Mouse (Mus musculus): ENCODE measurements around the gene Rbm19. TPM values are rescaled to one million over a fixed set of nuclear protein-coding genes. Genes with fewer than 3 reads are reported as not detected.
A peak's percentile ranks its signal among the peaks of the same experiment; 100 is the strongest.

Gene Rbm19
- polyA plus RNA-seq, 1 experiment from 2014 or later: 16.4 TPM

- Histone ChIP-seq H3K4me1 (replicated peaks; ENCODE audit: control insufficient read depth, insufficient read depth, low read length) (peaks cover 25% of the 10 kb centered on the region), H3K4me3 (replicated peaks; ENCODE audit: low read length) (no peak overlapping the region), H3K4me2 (ENCODE audit: low read length) (no peak overlapping the region), H3K27me3 (replicated peaks; ENCODE audit: control insufficient read depth, insufficient read depth, low read length) (no peaks in the 10 kb centered on the region), H3K9ac (replicated peaks; ENCODE audit: low read depth, low read length) (no peak overlapping the region), H3K27ac (ENCODE audit: low read length) (no peak overlapping the region), H3K36me3 (ENCODE audit: control insufficient read depth, insufficient read depth) (no peaks in the 10 kb centered on the region), H3K9me3 (ENCODE audit: control insufficient read depth, low read length) (no peaks in the 10 kb centered on the region)
- 72% methylated on average over 8 of the region's 8 CpGs for WGBS
- no peak for ATAC-seq
Measured at GRCm38 (mm10) chr5:120183321-120183720, 67.1 kb downstream of the Rbm19 start.

GRCm38 (mm10) chr5:120183790-120184189 is 67.5 kb downstream of the Rbm19 start:
- peaks cover 25% of the 10 kb centered on the region for H3K4me1 ChIP-seq (replicated peaks; ENCODE audit: control insufficient read depth, insufficient read depth, low read length)
- 66% methylated on average over 7 of the region's 7 CpGs for WGBS
- H3K9ac ChIP-seq (replicated peaks; ENCODE audit: low read depth, low read length): no peak overlapping the region
- H3K4me2 ChIP-seq (ENCODE audit: low read length): no peak overlapping the region
- no peaks in the 10 kb centered on the region for H3K9me3 ChIP-seq (ENCODE audit: control insufficient read depth, low read length)
- no peak overlapping the region for H3K27ac ChIP-seq (ENCODE audit: low read length)
- no peak for ATAC-seq
- no peak overlapping the region for H3K4me3 ChIP-seq (replicated peaks; ENCODE audit: low read length)
- H3K36me3 ChIP-seq (ENCODE audit: control insufficient read depth, insufficient read depth): no peaks in the 10 kb centered on the region
- H3K27me3 ChIP-seq (replicated peaks; ENCODE audit: control insufficient read depth, insufficient read depth, low read length): no peaks in the 10 kb centered on the region

- H3K36me3 ChIP-seq (ENCODE audit: control insufficient read depth, insufficient read depth): no peaks in the 10 kb centered on the region
- H3K27me3 ChIP-seq (replicated peaks; ENCODE audit: control insufficient read depth, insufficient read depth, low read length): no peaks in the 10 kb centered on the region
- no peak for ATAC-seq
- no peak overlapping the region for H3K4me2 ChIP-seq (ENCODE audit: low read length)
- H3K9me3 ChIP-seq (ENCODE audit: control insufficient read depth, low read length): no peaks in the 10 kb centered on the region
- H3K4me3 ChIP-seq (replicated peaks; ENCODE audit: low read length): no peak overlapping the region
- WGBS: 90% methylated on average over 10 of the region's 10 CpGs
- no peak overlapping the region for H3K27ac ChIP-seq (ENCODE audit: low read length)
- H3K9ac ChIP-seq (replicated peaks; ENCODE audit: low read depth, low read length): no peak overlapping the region
- peaks cover 22% of the 10 kb centered on the region for H3K4me1 ChIP-seq (replicated peaks; ENCODE audit: control insufficient read depth, insufficient read depth, low read length)
Measured at GRCm38 (mm10) chr5:120185949-120186348, 69.7 kb downstream of the Rbm19 start.

- WGBS: 52% methylated on average over 7 of the region's 7 CpGs
- H3K27ac ChIP-seq (ENCODE audit: low read length): no peak overlapping the region
Measured at GRCm38 (mm10) chr5:120188541-120188940, 72.3 kb downstream of the Rbm19 start.

GRCm38 (mm10) chr5:120190001-120190582 is 73.8 kb downstream of the Rbm19 start:
- H3K9me3 ChIP-seq (ENCODE audit: control insufficient read depth, low read length): no peaks in the 10 kb centered on the region
- H3K9ac ChIP-seq (replicated peaks; ENCODE audit: low read depth, low read length): no peak overlapping the region
- H3K4me3 ChIP-seq (replicated peaks; ENCODE audit: low read length): no peak overlapping the region
- H3K36me3 ChIP-seq (ENCODE audit: control insufficient read depth, insufficient read depth): no peaks in the 10 kb centered on the region
- no peak overlapping the region for H3K27ac ChIP-seq (ENCODE audit: low read length)
- peaks cover 32% of the 10 kb centered on the region for H3K4me1 ChIP-seq (replicated peaks; ENCODE audit: control insufficient read depth, insufficient read depth, low read length)
- H3K4me2 ChIP-seq (ENCODE audit: low read length): no peak overlapping the region
- 51% methylated on average over 14 of the region's 14 CpGs for WGBS
- H3K27me3 ChIP-seq (replicated peaks; ENCODE audit: control insufficient read depth, insufficient read depth, low read length): no peaks in the 10 kb centered on the region
- ATAC-seq: 0 out of 2 replicates have a peak, but pooled peaks have one; percentile 7

More at GRCm38 (mm10) chr5:120188541-120188940, 72.3 kb downstream of the Rbm19 start:
- Histone ChIP-seq H3K9ac (replicated peaks; ENCODE audit: low read depth, low read length) (no peak overlapping the region; the same call in 1 of the 2 replicates), H3K9me3 (ENCODE audit: control insufficient read depth, low read length) (no peaks in the 10 kb centered on the region), H3K4me1 (replicated peaks; ENCODE audit: control insufficient read depth, insufficient read depth, low read length) (peaks cover 20% of the 10 kb centered on the region; the same call in 1 of the 2 replicates), H3K36me3 (ENCODE audit: control insufficient read depth, insufficient read depth) (no peaks in the 10 kb centered on the region), H3K4me3 (replicated peaks; ENCODE audit: low read length) (no peak overlapping the region), H3K27me3 (replicated peaks; ENCODE audit: control insufficient read depth, insufficient read depth, low read length) (no peaks in the 10 kb centered on the region), H3K4me2 (ENCODE audit: low read length) (no peak overlapping the region)
- ATAC-seq: no peak

GRCm38 (mm10) chr5:120191620-120192019 is 75.4 kb downstream of the Rbm19 start:
- Histone ChIP-seq H3K9me3 (ENCODE audit: control insufficient read depth, low read length) (no peaks in the 10 kb centered on the region), H3K27me3 (replicated peaks; ENCODE audit: control insufficient read depth, insufficient read depth, low read length) (no peaks in the 10 kb centered on the region), H3K4me3 (replicated peaks; ENCODE audit: low read length) (no peak overlapping the region), H3K36me3 (ENCODE audit: control insufficient read depth, insufficient read depth) (no peaks in the 10 kb centered on the region), H3K27ac (ENCODE audit: low read length) (no peak overlapping the region), H3K4me2 (ENCODE audit: low read length) (no peak overlapping the region), H3K4me1 (replicated peaks; ENCODE audit: control insufficient read depth, insufficient read depth, low read length) (peaks cover 48% of the 10 kb centered on the region), H3K9ac (replicated peaks; ENCODE audit: low read depth, low read length) (no peak overlapping the region)
- WGBS: 78% methylated on average over 9 of the region's 9 CpGs
- no peak for ATAC-seq

- no peaks in the 10 kb centered on the region for H3K27me3 ChIP-seq (replicated peaks; ENCODE audit: control insufficient read depth, insufficient read depth, low read length)
- no peak overlapping the region for H3K4me3 ChIP-seq (replicated peaks; ENCODE audit: low read length)
- ATAC-seq: peak; percentile 84
- WGBS: 23% methylated on average over 16 of the region's 16 CpGs
- H3K9ac ChIP-seq (replicated peaks; ENCODE audit: low read depth, low read length): peak overlapping the region; percentile 38
- H3K4me1 ChIP-seq (replicated peaks; ENCODE audit: control insufficient read depth, insufficient read depth, low read length): peaks cover 41% of the 10 kb centered on the region
- H3K4me2 ChIP-seq (ENCODE audit: low read length): peak overlapping the region; percentile 18
- H3K27ac ChIP-seq (ENCODE audit: low read length): peak overlapping the region; percentile 85
- no peaks in the 10 kb centered on the region for H3K36me3 ChIP-seq (ENCODE audit: control insufficient read depth, insufficient read depth)
- H3K9me3 ChIP-seq (ENCODE audit: control insufficient read depth, low read length): no peaks in the 10 kb centered on the region
Measured at GRCm38 (mm10) chr5:120194309-120194941, 78.2 kb downstream of the Rbm19 start.

- ATAC-seq: peak; percentile 68
- peak overlapping the region; percentile 18 for H3K4me2 ChIP-seq (ENCODE audit: low read length)
- H3K9ac ChIP-seq (replicated peaks; ENCODE audit: low read depth, low read length): no peak overlapping the region
- peaks cover 36% of the 10 kb centered on the region for H3K4me1 ChIP-seq (replicated peaks; ENCODE audit: control insufficient read depth, insufficient read depth, low read length)
- no peaks in the 10 kb centered on the region for H3K9me3 ChIP-seq (ENCODE audit: control insufficient read depth, low read length)
- H3K27ac ChIP-seq (ENCODE audit: low read length): peak overlapping the region; percentile 85
- no peak overlapping the region for H3K4me3 ChIP-seq (replicated peaks; ENCODE audit: low read length)
- H3K27me3 ChIP-seq (replicated peaks; ENCODE audit: control insufficient read depth, insufficient read depth, low read length): no peaks in the 10 kb centered on the region
- WGBS: 6% methylated on average over 13 of the region's 13 CpGs
- H3K36me3 ChIP-seq (ENCODE audit: control insufficient read depth, insufficient read depth): no peaks in the 10 kb centered on the region
Measured at GRCm38 (mm10) chr5:120194948-120195347, 78.7 kb downstream of the Rbm19 start.

- Histone ChIP-seq H3K27me3 (replicated peaks; ENCODE audit: control insufficient read depth, insufficient read depth, low read length) (no peaks in the 10 kb centered on the region), H3K4me3 (replicated peaks; ENCODE audit: low read length) (no peak overlapping the region), H3K27ac (ENCODE audit: low read length) (no peak overlapping the region), H3K36me3 (ENCODE audit: control insufficient read depth, insufficient read depth) (no peaks in the 10 kb centered on the region), H3K4me1 (replicated peaks; ENCODE audit: control insufficient read depth, insufficient read depth, low read length) (peaks cover 36% of the 10 kb centered on the region), H3K9ac (replicated peaks; ENCODE audit: low read depth, low read length) (no peak overlapping the region), H3K4me2 (ENCODE audit: low read length) (no peak overlapping the region), H3K9me3 (ENCODE audit: control insufficient read depth, low read length) (no peaks in the 10 kb centered on the region)
- 86% methylated on average over 9 of the region's 9 CpGs for WGBS
- ATAC-seq: no peak
Measured at GRCm38 (mm10) chr5:120196879-120197278, 80.6 kb downstream of the Rbm19 start.

Data from forebrain, embryonic 16.5 days (tissue).